Mouse (Mus musculus) spleen, adult 10 weeks (tissue): ENCODE data around the gene Ghrh. TPM values are rescaled to one million over a fixed set of nuclear protein-coding genes. Genes with fewer than 3 reads are reported as not detected.

Experiments used
- polyA plus RNA-seq: library from polyadenylated mRNA; stranded (reverse); fragments of 350-450 nt; fragmentation: Illumina TruSeq; extraction: RNeasy Lipid Tissue Mini Kit (QIAGEN cat#74804); gene quantifications from one replicate; pipeline ENCODE4 v1.2.3, GENCODE M21; 2015; ENCODE audit warnings: low replicate concordance; ENCODE audit not compliant: insufficient read depth

Gene Ghrh
- not detected for polyA plus RNA-seq

GRCm38 (mm10) chr2:157347361-157348159 is at the start of gene Ghrh:
Gene Ghrh (minus strand): TSS chr2:157347506.

DNA sequence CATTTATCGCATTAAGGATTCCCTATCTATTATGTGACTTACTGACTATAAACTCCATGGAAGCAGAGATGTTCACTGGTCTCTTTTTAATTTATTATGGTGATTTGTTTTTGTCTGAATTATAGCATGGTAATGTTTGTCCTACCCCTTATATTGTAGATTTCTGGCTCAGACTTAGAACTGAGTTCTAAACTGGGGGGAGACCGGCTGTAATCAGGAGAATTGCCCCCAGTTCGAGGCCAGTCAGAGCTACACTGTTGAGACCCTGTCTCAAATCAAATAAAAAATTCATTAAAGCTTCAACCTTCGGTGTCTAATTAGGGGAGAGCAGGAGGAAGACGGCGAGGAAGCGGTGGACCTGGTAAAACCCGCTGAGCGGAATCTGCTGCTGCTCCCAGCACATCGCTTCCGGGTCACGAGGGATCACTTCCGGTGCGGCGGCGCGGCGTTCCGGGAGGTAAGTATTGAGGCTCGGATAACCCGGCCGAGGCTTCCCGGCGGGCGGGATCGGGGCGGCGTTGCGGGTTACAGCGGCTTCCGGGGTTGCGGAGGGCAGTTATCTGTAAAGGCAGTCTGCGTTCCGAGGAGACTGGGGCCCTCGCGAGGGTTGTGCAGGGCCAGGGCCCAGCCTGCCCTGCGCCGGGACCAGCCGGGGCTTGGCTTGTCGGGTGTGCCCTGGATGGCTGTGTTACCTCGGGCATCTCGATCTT is 20.0 kb upstream of the Ghrh start, which contains the start of gene Manbal:
TSS of gene Manbal (plus strand) at position 411 of the 710 bp plus-strand sequence.

Other genes starting within 250 kb of the Ghrh start
- gene Samhd1, start 212.2 kb downstream of the Ghrh start, polyA plus RNA-seq = 718 TPM
- gene Rbl1, start 143.0 kb downstream of the Ghrh start, polyA plus RNA-seq = 31.9 TPM
- 125 TPM for gene Rpn2, start 68.5 kb downstream of the Ghrh start, polyA plus RNA-seq
- gene Mroh8, start 68.0 kb downstream of the Ghrh start, polyA plus RNA-seq = 0.23 TPM
- gene Manbal, start 20.1 kb upstream of the Ghrh start, polyA plus RNA-seq = 21.3 TPM
- 3.8 TPM for gene Src, start 70.9 kb upstream of the Ghrh start, polyA plus RNA-seq
- 2.2 TPM for gene Nnat, start 212.6 kb upstream of the Ghrh start, polyA plus RNA-seq
- 28.9 TPM for gene Blcap, start 223.8 kb upstream of the Ghrh start, polyA plus RNA-seq